Mouse (Mus musculus) adrenal gland, postnatal 36 days (tissue): ENCODE measurements around the gene Lzts2. TPM values are rescaled to one million over a fixed set of nuclear protein-coding genes. Genes with fewer than 3 reads are reported as not detected.
"Not testable (repeated sequence)": the region's sequence is repeated elsewhere in the genome, so short reads cannot be mapped to it uniquely, and the experiment has no call there.

Source experiments
- DNase-seq, 2 experiments: peaks; one replicate each; pipeline ENCODE4 v3.0.0; 2021; ENCODE audit warnings: mixed read lengths in 1 of 2
- total RNA-seq, 2 experiments: library from RNA; stranded (reverse); gene quantifications; 2 replicates each; pipeline ENCODE4 v1.2.3; 2021

Gene Lzts2
- total RNA-seq, 2 experiments from 2014 or later: 90.4 to 95.6 TPM

DNA sequence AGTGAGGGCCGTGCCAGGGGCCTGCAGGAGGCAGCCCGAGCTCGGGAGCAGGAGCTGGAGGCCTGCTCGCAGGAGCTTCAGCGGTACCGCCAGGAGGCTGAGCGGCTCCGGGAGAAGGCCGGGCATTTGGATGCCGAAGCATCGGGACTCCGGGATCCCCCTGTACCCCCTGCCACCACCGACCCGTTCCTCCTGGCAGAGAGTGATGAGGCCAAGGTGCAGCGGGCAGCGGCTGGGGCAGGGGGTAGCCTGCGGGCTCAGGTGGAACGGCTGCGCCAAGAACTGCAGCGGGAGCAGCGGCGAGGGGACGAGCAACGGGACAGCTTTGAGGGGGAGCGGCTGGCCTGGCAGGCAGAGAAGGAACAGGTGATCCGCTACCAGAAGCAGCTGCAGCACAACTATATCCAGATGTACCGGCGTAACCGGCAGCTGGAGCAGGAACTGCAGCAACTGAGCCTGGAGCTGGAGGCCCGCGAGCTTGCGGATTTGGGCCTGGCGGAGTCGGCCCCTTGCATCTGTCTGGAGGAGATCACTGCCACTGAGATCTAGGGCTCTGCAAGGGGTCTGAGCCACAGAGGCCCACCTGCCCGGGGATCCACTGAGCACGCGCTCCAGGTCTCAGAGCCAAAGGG is 11.8 kb downstream of the Lzts2 start:
- DNase-seq: no peak

DNA sequence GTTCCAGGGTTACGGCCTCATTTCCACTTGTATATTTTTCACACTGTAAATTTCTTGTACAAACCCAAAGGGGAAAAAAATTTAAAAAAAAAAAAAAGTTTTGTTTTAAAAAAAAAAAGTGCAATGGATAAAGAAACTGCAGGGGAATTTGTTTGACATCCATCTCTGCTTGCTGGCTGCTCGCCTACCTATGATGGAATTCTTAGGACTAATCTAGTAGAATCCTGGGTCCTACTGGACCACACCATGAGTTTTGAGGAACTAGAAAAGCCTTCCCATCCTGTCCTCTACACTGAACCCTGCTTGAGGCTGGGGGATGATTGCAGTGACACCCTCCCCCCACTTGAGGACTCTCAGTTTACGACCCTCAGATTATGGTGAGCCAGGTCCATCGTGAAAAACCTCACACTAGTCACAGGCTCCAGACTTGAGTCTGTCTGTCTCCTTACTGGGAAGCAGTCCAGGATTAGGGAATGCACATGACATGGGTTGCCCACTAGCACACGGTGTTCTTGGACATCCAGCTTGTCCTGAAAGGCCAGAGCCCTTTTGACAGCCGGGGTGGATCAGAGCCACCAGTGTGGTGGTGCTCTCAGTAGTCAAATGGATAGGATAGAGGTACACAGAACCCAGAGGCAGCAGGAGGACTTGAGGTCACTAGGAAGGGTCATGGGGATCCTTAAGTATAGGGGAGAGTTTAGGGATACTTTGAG is 12.9 kb downstream of the Lzts2 start:
- DNase-seq: no peak

DNA sequence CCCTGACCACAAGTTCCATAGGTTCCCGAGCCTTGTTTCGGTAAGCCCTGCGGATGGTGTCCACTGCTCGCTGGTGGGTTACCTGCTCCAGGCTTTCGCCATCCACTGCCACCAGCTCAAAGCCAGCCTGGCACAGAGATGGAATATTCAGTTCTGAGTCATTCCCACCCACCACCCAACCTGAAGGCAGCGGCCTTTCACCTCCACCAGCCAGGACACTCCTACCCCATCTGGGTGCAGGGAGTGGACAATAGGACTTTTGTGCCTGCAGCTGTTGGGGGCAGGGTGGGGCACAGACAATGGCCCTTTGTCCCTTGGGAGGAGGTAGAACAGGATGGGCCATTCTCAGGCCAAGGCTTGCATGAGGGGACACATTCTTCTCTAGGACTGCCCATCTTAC is 13.6 kb downstream of the Lzts2 start:
- DNase-seq: no peak

GRCm38 (mm10) chr19:45028746-45029145 is 14.5 kb downstream of the Lzts2 start:
- DNase-seq: no peak

GRCm38 (mm10) chr19:45029571-45029970 is 15.4 kb downstream of the Lzts2 start:
- no peak for DNase-seq

DNA sequence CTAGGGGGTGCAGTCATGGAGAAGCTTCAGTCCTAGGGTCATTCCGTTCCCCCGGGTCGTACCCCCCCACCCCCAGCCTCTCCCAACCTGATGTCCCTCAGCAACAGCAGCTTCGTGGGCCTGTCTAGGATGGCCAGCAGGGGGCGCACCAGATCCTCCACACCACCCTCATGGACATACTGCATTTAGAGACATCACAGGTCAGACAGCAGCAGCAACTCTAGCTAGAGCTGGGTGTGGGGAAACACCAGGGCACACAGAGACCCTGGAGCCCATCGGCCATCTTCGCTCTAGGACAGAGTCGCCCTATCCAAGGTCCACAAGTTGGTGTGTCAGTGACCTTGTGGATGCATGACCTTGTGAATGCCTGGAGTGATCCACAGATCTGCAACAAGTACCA is 15.9 kb downstream of the Lzts2 start:
- DNase-seq: peak; percentile 72 to 81

DNA sequence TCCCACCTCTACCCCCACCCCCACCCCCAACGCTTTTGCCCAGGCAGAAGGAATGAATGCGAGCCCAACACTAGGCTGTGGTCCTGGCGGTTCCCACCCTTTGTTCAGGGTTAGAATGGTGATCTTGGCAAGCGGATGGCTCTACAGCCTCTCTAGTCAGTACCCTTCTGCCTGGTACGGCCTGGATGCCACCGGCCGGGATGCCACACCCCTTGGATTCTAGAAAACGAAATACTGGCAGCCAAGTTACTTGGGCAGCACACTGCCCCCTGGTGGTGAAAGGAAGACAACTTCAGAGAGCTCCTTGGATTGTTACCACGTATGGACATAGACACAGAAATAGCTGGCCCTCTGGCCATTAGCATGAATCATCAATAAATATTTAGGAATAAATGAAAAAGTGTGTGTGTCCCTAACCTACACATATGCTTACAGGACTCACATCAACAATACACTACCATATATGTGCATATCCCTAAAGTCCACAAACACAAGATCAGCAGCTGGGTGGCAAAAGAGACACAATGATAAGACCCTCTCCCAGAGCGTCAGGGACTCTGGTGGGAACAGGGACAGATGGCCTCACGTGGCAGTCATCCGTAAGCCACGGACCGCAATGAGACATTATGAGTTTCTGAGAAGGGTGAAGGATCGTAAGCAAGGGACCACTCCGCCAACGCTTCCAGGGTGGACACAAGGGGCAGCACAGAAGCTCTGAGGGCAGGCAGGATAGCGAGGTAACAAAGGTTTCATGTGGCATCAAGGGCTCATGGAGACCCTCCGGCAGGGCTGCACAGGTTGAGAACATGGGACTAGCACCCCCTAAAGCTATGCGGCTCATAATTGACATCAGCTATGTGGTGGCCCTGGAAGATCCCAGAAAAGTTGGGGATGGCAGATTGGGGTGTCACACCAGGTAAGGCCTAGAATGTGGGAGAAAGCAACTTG is 16.8 kb downstream of the Lzts2 start:
- DNase-seq: peak; percentile 82 to 90

DNA sequence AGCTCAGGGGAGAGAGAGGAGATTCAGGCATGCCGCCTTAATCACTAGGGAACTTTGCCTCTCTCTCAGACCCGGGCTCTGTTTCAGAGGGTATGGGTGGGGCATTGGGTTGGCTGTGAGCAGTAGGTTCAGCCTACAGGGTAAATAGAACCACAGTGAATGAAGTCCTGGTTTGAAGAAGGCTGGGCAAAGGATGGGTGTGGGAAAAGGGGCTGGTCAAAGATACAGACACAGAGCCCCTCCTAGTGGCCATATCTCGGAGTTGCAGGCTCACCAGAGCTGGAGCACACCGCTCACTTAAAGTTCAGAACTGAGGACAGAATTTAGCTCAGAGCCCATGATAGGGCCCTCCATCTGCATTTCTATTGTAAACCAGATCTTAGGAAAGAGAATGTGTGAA is 17.6 kb downstream of the Lzts2 start:
- DNase-seq: peak; percentile 79 to 84

DNA sequence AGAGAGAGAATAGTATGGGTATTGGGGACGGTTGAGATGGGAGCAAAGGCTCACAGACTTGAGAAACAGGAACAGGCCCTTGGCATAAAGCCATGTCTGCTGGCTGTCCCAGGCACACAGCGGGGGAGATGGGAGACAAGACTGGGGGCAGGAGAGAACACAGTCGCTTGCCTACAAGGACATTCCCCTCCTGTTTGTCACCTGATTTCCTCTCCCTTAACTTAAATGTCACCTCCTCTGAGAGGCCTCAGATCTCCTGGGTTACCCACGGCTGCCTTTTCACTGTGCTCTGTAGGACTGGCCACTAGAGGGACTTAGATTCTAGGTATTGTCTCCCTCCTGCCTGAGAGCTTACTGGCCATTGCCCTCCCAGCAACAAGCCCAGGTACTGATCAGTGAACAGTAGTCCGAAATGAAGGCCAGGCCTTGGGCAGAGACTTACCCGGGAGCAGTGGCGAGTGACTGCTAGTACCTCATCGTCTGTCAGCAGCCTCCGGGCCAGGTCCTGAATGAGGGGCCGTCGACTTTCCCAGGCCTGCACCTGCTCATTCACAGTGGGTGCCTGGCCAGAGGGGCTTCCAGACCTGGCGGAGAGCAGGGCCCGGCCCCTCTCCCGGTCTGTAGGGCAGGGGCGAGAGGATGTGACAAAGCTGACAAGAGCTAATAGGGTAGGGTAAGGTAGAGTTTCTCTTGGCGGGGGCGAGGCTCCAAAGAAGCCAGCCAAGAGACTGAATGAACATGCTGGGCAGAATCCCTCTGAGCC is 18.5 kb downstream of the Lzts2 start:
- peak in 1 of 2 experiments; percentile 33 for DNase-seq

DNA sequence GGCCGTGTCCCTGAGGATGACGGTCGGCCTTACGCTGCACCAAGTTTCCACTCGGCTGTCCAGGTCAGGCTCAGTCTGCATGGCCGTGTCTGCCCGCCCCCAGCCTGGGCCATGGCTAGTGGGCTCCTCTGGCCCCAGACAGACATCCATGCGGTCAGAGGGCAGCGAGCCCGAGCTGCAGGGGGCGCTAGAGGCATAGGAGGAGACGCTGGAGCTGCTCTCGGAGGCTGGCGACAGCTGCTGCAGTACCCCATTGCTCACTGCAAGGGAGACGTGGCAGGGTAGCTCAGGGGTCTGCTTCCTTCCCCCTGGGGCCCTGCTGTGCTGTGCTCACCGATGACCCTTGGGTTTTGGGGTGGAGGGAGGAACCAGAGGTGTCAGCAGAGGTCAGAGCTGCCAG is 22.7 kb downstream of the Lzts2 start:
- peak; percentile 81 to 88 for DNase-seq

- DNase-seq: not testable (repeated sequence)
These were observed 24.0 kb downstream of the Lzts2 start for GRCm38 (mm10) chr19:45038198-45038597.

- no peak for DNase-seq
These were observed 26.0 kb downstream of the Lzts2 start for GRCm38 (mm10) chr19:45040214-45040613.

DNA sequence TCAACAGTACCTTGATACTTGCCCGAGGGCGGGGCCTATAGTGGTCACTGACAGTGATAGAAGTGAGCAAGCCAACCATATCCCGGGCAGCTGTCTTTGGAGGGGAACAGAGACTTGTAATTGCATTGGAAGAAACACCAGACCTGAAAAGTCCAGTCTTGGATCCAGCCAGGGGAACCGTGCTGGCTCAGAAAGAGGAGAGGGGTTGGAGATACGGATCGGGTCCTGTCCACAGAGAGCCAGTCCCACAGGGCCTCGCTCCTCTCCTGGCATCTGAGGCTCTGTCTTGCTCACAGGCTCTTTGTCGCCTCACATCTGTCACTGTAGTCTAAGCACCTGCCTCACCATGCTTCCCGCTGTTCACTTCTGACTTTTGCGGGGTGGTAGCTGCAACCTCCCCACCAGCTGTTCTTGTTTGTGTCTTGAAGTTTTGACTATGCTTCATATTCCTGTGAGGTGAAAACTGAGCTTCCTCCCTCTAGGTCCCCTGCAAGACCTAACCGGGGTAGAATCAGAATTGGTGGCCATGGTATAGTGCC is 30.2 kb downstream of the Lzts2 start:
- DNase-seq: no peak

GRCm38 (mm10) chr19:45045236-45045635 is 31.0 kb downstream of the Lzts2 start:
- no peak for DNase-seq

DNA sequence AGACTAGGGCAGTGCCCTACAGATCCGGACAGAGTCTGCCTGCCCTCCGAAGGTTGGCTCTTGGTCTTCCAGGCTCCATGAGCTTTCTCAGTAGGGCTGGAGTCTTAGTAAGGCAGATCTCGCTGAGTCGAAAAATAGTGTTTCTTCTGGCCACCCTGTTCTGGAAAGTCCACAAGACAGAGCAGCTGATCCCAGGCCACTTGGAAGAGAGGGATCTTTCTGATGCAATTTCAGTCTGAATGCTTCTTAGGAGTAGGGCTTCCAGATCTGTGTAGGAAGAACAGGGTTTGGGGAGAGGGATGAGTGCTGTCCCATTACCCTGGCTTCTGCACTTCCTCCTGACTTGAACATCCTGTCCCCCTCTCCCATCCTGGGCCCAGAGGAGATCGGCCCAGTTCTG is 31.4 kb downstream of the Lzts2 start, which contains the start of gene Pdzd7:
TSS of gene Pdzd7 (minus strand) at position 67 of the 400 bp plus-strand sequence.
- no peak for DNase-seq

DNA sequence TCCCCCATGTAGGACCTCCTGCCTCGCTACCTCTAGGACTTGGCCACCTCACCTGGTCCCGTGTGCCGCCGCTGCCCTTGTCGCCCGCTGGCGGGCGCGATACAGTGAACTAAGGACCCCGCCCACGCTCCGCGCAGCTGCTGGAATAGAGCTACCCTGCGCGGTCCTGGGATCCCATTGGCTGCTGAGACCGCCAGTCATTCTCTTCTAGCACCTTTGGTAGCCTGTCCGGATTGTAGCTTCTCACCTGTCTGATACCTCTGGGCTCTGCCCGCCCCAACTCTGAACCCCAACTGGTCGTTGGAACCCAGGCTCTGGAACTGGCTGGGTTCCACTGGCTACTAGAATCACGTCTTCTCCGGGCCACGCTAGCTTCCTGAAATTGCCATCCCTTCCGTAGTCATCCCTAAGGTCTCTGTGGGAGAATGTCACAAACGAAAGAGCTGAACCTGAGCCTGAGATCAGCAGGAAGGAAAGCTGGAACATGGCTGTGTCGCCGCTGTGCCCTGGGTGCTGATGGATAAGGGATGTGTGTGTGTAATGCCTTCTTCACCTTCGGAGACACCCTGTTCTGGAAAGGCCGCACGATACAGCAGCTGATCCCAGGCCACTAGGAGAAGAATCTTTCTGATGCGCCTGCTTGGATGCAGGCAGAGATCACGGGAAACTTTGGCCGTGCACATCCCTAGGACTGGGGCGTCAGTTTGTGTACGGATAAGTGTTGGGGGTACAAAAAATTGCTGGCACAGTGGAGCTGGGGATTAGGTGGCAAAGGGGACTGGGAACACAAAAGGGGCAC is 32.5 kb downstream of the Lzts2 start:
- DNase-seq: peak; percentile 91 to 93

DNA sequence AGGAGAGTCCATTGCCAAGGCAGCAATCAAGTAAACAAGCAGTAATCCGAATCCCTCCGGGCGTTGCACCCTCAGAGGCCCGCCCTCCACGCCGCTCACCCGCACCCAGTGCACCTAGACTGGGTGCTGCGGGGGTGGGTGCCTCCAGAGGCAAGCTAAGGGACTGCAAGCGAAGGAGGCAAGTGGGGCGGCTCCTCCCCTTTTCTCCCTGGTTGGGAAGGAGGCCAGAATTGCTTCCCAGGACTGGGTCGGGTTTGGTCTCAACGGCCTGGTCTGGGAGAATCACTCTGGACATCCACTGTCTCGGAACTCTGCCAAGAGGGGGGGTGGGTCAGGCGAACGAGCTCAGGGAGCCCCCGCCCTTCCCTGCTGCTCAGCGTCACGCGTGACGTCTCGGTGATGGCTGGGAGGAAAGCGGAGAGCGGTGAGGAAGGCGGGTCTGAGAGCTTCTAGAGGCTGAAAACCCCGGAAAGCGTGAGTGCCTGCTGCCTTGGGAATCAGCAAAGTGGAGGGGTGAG is 33.3 kb downstream of the Lzts2 start, which contains the start of gene Sfxn3:
TSS of gene Sfxn3 (plus strand) at position 87 of the 518 bp plus-strand sequence.
- DNase-seq: peak; percentile 94 to 97

GRCm38 (mm10) chr19:45047935-45048643 is 33.9 kb downstream of the Lzts2 start:
- DNase-seq: peak; percentile 53 to 59

DNA sequence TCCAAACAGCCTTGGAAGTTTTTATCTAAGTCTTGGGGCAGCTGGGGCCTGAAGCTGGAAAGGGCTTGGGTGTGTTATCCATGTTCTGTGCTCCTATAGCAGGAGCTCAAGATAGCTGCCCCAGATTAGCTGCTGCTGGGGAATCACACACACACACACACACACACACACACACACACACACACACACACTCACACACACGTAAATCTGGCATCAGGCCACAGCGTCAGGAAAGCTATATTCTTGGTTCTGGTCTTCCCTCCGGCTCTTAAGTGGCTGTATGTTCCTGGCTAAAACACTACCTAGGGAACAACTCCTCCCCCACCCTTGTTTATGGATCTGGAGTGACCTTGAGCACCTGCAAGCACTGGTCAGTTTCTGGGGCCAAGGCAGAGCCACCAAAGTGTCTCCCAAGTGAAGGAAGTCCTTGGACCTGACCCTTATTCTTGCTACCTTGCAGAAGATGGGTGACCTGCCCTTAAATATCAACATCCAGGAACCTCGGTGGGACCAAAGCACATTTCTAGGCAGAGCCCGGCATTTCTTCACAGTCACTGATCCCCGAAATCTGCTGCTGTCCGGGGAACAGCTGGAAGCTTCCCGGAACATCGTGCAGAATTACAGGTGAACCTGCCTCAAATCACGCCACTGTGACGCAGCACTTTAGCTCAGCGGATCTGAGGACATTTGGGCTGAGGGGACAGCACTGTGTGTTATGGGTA is 34.6 kb downstream of the Lzts2 start:
- no peak for DNase-seq
